In genomic region chr9:108617301-108617700, GRCm38 (mm10) we compare ENCODE assay signal across 23 mouse cellular contexts.
"Had no signal": no experiment of that assay in that cellular context is flagged by ENCODE, and none has a peak within 500 bp of the region (broad histone marks: within the 10 kb centered on the region; RNA-seq: fewer than 3 reads in every experiment).

No protein-coding gene starts in this region.

- ATAC-seq: liver, postnatal 0 days; lung, postnatal 0 days; midbrain, embryonic 13.5 days; midbrain, embryonic 15.5 days had no signal

- H3K4me3 ChIP-seq: lung, embryonic 15.5 days; megakaryocyte, embryonic 14.5 days; midbrain, embryonic 13.5 days; midbrain, embryonic 15.5 days; neural tube, embryonic 13.5 days; neural tube, embryonic 15.5 days; stomach, embryonic 15.5 days had no signal

- H3K4me2 ChIP-seq: lung, embryonic 15.5 days; midbrain, embryonic 11.5 days; midbrain, embryonic 13.5 days; midbrain, embryonic 15.5 days; neural tube, embryonic 13.5 days; neural tube, embryonic 15.5 days; stomach, embryonic 15.5 days had no signal

- H3K4me1 ChIP-seq: lung, embryonic 15.5 days; midbrain, embryonic 13.5 days; midbrain, embryonic 15.5 days; neural tube, embryonic 13.5 days; neural tube, embryonic 15.5 days; stomach, embryonic 15.5 days had no signal

- H3K27me3 ChIP-seq: lung, embryonic 15.5 days; megakaryocyte, embryonic 14.5 days; midbrain, embryonic 13.5 days; midbrain, embryonic 15.5 days; neural tube, embryonic 13.5 days; neural tube, embryonic 15.5 days; stomach, embryonic 15.5 days had no signal

- H3K9me3 ChIP-seq: lung, embryonic 15.5 days; megakaryocyte, embryonic 14.5 days; midbrain, embryonic 13.5 days; midbrain, embryonic 15.5 days; neural tube, embryonic 13.5 days; neural tube, embryonic 15.5 days; stomach, embryonic 15.5 days had no signal

- H3K27ac ChIP-seq: lung, embryonic 15.5 days; macrophage; midbrain, embryonic 13.5 days; midbrain, embryonic 15.5 days; neural tube, embryonic 13.5 days; neural tube, embryonic 15.5 days; stomach, embryonic 15.5 days; stomach, postnatal 0 days had no signal

- DNase-seq: liver, postnatal 0 days; lung, adult 2 months; lung, postnatal 14 days; lung, postnatal 36 days; retina, postnatal 1 day; right cerebral cortex, adult 18-20 months; right cerebral cortex, postnatal 25 days; right cerebral cortex, postnatal 4 days; spleen, adult 18-20 months; thymus, adult 2 months; thymus, postnatal 14 days; thymus, postnatal 4 days had no signal

- H3K9ac ChIP-seq: liver, postnatal 0 days; lung, embryonic 15.5 days; midbrain, embryonic 13.5 days; midbrain, embryonic 15.5 days; neural tube, embryonic 13.5 days; neural tube, embryonic 15.5 days; stomach, embryonic 15.5 days had no signal
